Mouse (Mus musculus) fat pad, adult 2 months (tissue): ENCODE data around the gene Eed.

Source experiments
- DNase-seq: peaks from one replicate; pipeline ENCODE4 v3.0.0-alpha.2; 2011; ENCODE audit warnings: low read depth, low spot score; ENCODE audit errors: extremely low read depth

The Eed gene

GRCm38 (mm10) chr7:89909711-89910110, 71.1 kb downstream of the Eed start:
- no peak for DNase-seq

GRCm38 (mm10) chr7:89908899-89909621, 71.7 kb downstream of the Eed start:
- DNase-seq, result no peak

DNA sequence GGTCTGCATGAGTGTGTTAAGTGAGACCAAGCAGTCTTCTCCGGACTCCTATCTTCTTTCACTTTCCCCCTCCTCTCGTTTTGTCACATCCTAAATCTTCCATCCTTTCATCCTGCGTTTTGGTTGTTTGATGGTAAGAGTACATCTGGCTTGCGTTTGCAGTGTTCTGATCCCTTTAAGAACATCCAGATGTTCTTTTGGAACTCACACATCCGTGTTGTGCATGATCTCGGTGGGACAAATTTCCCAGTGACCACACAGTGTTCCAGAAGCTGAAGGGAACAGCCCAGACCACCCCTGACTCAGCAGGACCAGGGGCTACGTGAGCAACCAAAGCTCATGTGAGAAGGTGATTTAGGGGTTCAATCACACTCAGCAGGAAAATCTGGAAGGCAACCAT, 72.4 kb downstream of the Eed start:
- DNase-seq, result no peak

GRCm38 (mm10) chr7:89907950-89908349, 72.8 kb downstream of the Eed start:
- no peak for DNase-seq
